Mouse (Mus musculus): ENCODE results near the gene Ccnj.

GRCm38 (mm10) chr19:40844731-40845130 is 13.7 kb downstream of the Ccnj start:
- TF ChIP-seq CTCF (IDR thresholded peaks at IDR 0.05; ENCODE audit: low read depth) (no peak), EP300 (IDR thresholded peaks at IDR 0.05; ENCODE audit: low read depth) (no peak)
